Mouse (Mus musculus) heart, embryonic 11.5 days (tissue): ENCODE data around the gene Ldhd. TPM values are rescaled to one million over a fixed set of nuclear protein-coding genes. Genes with fewer than 3 reads are reported as not detected.
"Not testable (repeated sequence)": the region's sequence is repeated elsewhere in the genome, so short reads cannot be mapped to it uniquely, and the experiment has no call there.

Source experiments
- ATAC-seq: fragments of 200-750 bp; cut with Nextera tagmentation; replicated peaks from 2 replicates; pipeline ENCODE4 v1.8.0; 2017; ENCODE audit warnings: moderate library complexity; ENCODE audit not compliant: insufficient number of reproducible peaks, low FRiP score, low TSS enrichment
- H3K27ac ChIP-seq: fragments of 300-500 bp; sonication (generic); 2 replicates; pipeline ENCODE4 v1.5.1; 2014; ENCODE audit warnings: mild to moderate bottlenecking, low read depth, low read length
- H3K27me3 ChIP-seq: fragments of 300-500 bp; sonication (generic); 2 replicates; pipeline ENCODE4 v1.6.1; 2014; ENCODE audit warnings: mild to moderate bottlenecking, low read length, mixed read lengths; ENCODE audit not compliant: control insufficient read depth, insufficient read depth
- H3K36me3 ChIP-seq: fragments of 300-500 bp; sonication (generic); 2 replicates; pipeline ENCODE4 v1.6.1; 2014; ENCODE audit warnings: mild to moderate bottlenecking, low read length, moderate library complexity, mixed read lengths; ENCODE audit not compliant: control insufficient read depth, insufficient read depth
- H3K4me1 ChIP-seq: fragments of 300-500 bp; sonication (generic); 2 replicates; pipeline ENCODE4 v1.6.1; 2014; ENCODE audit warnings: low read length; ENCODE audit not compliant: control insufficient read depth, insufficient read depth
- H3K4me2 ChIP-seq: fragments of 300-500 bp; sonication (generic); 2 replicates; pipeline ENCODE4 v1.6.1; 2014; ENCODE audit warnings: mild to moderate bottlenecking, moderate library complexity
- H3K4me3 ChIP-seq: fragments of 300-500 bp; sonication (generic); 2 replicates; pipeline ENCODE4 v1.5.1; 2014; ENCODE audit warnings: low read depth, low read length
- H3K9ac ChIP-seq: fragments of 300-500 bp; sonication (generic); 2 replicates; pipeline ENCODE4 v1.6.1; 2014; ENCODE audit warnings: mild to moderate bottlenecking, low read depth, low read length, moderate library complexity
- H3K9me3 ChIP-seq: fragments of 300-500 bp; sonication (generic); replicated peaks from 2 replicates; pipeline ENCODE4 v1.6.1; 2016; ENCODE audit warnings: low read length; ENCODE audit not compliant: control insufficient read depth
- WGBS: fragments of 180-500 bp; shearing (Covaris S2); extraction: QIAGEN DNeasy Blood & Tissue Kit; methylation state at CpG from one replicate; pipeline ENCODE4 v1.1.7; 2014; ENCODE audit not compliant: insufficient replicate concordance; 5-methylcytosine and 5-hydroxymethylcytosine counted together
- polyA plus RNA-seq: library from polyadenylated mRNA; unstranded; fragments of >200 nt; fragmentation: Nextera tagmentation; extraction: Ambion mirVana; gene quantifications from 2 replicates; pipeline ENCODE4 v1.2.1, GENCODE M21; 2014

Ldhd gene
- polyA plus RNA-seq, 1 experiment from 2014 or later, result 0.39 TPM

DNA sequence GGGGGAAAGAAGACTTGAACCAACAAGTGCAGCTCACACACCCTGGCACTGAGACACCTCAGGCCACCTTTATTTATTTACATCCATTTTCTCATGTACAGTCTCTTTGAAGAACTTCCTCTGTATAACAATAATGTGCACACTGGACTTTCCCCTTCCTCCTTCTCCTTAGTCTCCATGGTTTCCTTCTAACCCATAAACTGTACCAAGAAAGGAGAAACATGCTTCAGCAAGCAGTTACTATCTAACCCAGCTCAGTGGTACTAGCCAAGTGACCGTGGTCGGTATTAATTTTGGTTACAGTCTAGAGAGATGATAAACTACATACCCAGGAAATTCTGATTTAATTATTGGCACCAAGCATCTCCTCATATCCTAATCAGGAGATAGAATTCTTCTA, 23.4 kb upstream of the Ldhd start:
- H3K27me3 ChIP-seq, result no peaks in the 10 kb centered on the region
- ATAC-seq, result no peak
- WGBS, result 91% methylated on average over 2 of the region's 2 CpGs
- no peak overlapping the region for H3K4me3 ChIP-seq
- H3K9me3 ChIP-seq, result no peaks in the 10 kb centered on the region
- no peak overlapping the region for H3K4me2 ChIP-seq
- no peak overlapping the region for H3K27ac ChIP-seq
- H3K4me1 ChIP-seq, result peaks cover 18% of the 10 kb centered on the region
- no peaks in the 10 kb centered on the region for H3K36me3 ChIP-seq
- H3K9ac ChIP-seq, result no peak overlapping the region

DNA sequence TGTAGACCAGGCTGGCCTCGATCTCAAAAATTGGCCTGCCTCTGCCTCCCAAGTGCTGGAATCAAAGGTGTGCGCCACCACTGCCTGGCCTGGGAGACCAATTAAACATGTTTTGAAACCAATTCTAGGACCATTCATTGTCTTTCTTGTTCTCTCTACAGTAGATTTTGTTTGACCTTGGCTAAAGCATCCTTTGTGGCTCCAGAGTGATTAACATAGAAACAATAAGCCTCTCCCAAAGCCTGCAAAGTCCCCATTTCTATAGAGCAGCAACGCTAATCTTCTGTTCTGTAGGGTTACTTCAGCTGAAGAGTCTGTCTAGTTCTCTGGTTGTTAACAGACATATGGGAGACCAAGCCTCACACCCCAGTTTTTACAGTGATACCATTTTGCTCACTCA, 20.5 kb upstream of the Ldhd start:
- Histone ChIP-seq H3K9me3 (no peaks in the 10 kb centered on the region), H3K27me3 (no peaks in the 10 kb centered on the region), H3K4me1 (peaks cover 10% of the 10 kb centered on the region), H3K9ac (no peak overlapping the region), H3K27ac (no peak overlapping the region), H3K36me3 (no peaks in the 10 kb centered on the region), H3K4me3 (no peak overlapping the region), H3K4me2 (no peak overlapping the region)
- no peak for ATAC-seq
- 89% methylated on average over 3 of the region's 3 CpGs for WGBS

DNA sequence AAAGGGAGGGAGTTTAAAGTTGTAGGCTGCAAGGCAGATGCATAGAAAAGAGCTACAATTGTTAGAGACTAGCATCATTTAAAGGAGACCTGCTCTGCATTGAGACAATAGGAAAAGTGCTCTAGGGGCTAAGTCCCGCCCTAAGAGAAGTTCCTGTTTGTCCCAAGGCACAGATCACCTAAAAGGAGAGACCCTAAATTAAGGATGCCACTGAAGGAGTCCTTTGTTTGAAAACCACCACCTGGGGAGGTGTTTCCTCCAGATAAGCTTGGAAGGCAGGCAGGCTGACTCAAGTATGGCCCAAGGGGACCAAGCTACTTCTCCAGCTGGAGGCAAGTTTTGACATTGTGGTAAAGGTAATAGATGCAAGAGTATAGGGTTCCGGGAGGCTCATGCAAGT, 18.7 kb upstream of the Ldhd start:
- ATAC-seq, result no peak
- Histone ChIP-seq H3K36me3 (no peaks in the 10 kb centered on the region), H3K4me1 (peaks cover 10% of the 10 kb centered on the region), H3K27ac (no peak overlapping the region), H3K27me3 (no peaks in the 10 kb centered on the region), H3K9me3 (no peaks in the 10 kb centered on the region), H3K9ac (no peak overlapping the region), H3K4me3 (no peak overlapping the region), H3K4me2 (no peak overlapping the region)
- 64% methylated on average over 2 of the region's 2 CpGs for WGBS

DNA sequence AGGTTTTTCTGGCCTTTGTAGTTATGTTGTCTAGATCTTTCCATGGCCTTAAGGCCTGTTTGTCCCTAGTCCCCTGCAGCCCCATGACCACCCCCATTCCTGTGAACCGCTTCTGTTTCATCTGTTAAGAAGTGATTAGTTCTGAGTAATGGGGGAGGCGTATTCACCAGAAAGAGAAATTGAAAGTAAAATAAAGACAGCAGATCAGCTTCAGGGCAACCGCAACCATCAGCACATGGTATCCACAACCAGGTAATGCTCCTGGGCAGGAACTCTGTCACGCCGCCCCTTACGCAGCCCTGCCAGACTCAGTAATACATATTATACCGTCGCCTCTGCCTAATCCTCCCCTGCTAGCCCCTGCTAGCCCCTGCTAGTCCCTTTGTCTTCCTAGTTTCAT, 15.5 kb upstream of the Ldhd start:
- H3K4me2 ChIP-seq, result no peak overlapping the region
- 91% methylated on average over 8 of the region's 8 CpGs for WGBS
- peaks cover 18% of the 10 kb centered on the region for H3K4me1 ChIP-seq
- no peak for ATAC-seq
- H3K27me3 ChIP-seq, result no peaks in the 10 kb centered on the region
- no peaks in the 10 kb centered on the region for H3K9me3 ChIP-seq
- no peak overlapping the region for H3K4me3 ChIP-seq
- no peak overlapping the region for H3K27ac ChIP-seq
- H3K9ac ChIP-seq, result no peak overlapping the region
- no peaks in the 10 kb centered on the region for H3K36me3 ChIP-seq

DNA sequence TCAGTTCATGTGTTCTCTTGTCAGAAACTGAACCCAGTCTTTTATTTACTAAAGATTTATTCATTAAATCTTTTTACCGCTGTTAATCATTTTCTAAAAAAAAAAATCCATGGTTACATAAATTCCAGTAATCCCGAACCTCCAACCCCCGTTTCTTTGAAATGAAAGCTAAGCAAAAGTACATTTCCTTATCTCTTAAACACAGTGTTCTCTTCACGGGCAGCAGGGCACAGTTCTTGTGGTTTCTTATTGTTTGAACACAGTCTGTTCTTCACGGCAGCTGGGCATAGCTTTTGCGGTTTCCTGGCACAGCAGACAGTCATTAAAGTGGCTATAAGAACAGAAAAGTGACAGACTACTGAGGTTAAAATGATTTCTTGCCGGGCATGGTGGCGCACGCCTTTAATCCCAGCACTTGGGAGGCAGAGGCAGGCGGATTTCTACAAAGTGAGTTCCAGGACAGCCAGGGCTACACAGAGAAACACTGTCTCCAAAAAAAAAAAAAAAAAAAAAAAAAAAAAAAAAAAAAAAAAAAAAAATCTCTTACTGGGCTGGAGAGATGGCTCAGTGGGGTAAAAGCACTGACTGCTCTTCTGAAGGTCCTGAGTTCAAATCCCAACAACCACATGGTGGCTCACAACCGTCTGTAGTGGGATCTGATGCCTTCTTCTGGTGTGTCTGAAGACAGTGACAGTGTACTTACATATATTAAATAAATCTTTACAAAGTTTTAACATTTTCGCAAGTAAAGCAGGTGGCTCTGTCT, 14.3 kb upstream of the Ldhd start:
- Histone ChIP-seq H3K4me3 (peak overlapping the region; percentile 74), H3K27ac (peak overlapping the region; percentile 3; the same call in 1 of the 2 replicates), H3K4me1 (peaks cover 18% of the 10 kb centered on the region), H3K4me2 (peak overlapping the region; percentile 83)
- H3K9me3 ChIP-seq, H3K36me3 ChIP-seq, H3K9ac ChIP-seq, H3K27me3 ChIP-seq, ATAC-seq: not testable (repeated sequence)
- 66% methylated on average over 12 of the region's 12 CpGs for WGBS

DNA sequence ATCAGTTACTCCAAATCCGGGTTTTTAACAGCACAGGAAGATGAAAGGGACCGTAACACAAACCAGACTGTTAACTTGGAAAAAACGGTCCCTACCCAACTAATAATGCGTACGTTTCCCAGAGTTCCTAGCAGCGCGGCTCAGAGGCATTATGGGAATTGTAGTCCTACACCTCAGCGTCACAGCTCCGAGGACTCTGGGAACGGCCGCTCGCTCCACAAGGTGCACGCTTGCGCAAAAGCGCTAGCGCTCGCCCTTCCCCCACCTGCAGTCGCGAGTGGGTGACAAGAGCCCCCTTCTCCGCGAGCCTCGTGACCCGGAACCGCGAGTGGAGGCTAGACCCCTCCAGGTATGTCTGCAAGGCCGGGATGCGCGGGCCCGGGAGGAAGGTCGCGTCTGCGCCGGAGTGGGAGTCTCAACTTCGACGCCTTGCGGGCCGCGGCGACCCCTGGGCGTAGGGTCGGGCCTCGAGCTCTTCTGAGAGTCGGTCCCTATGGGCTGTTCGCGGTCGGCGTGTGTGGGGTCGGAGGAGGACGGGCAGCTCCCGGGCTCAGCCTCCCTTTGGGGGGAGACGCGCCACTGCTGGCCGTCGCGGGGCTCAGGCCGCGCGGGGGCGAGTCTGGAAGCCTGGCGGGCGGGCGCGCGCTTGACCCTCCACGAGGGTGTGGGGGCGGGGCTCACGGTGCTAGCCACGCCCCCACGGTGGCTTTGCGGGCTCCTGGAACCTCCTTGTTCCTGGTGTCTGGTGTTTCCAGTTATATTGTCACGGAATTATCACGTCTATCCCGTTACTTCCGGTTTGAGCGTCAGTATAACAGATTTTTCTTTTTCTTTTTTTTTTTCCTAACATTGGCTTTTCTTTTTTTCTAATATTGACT, 13.3 kb upstream of the Ldhd start, which contains the start of gene Zfp1:
Gene Zfp1, plus strand, starts transcription at position 138 of the 878 bp plus-strand sequence.
- Histone ChIP-seq H3K4me2 (peak within 1 kb of the TSS; percentile 83), H3K4me3 (peak within 1 kb of the TSS; percentile 74), H3K27me3 (no peaks in the 10 kb centered on the region), H3K4me1 (peaks cover 12% of the 10 kb centered on the region), H3K9me3 (no peaks in the 10 kb centered on the region), H3K36me3 (no peaks in the 10 kb centered on the region), H3K9ac (peak within 1 kb of the TSS; percentile 94), H3K27ac (peak within 1 kb of the TSS; percentile 96)
- peak; percentile 97 for ATAC-seq
- WGBS, result under 1% methylated on average over 75 of the region's 75 CpGs

DNA sequence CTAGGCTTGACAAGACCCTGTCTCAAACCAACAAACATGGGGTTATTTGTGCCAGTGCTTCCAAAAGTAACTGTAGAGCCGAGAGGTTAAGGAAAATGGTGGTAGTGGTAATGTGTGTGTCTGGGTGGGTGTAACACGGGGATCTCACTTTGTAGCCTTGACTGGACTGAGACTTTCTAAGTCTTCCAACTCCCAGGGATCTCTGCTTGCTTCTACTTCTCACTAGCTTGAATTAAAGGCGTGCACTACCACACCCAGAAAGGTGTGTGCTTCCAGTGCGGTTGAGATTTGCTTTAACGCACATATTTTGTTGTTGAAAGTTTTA, 12.7 kb upstream of the Ldhd start:
- H3K4me1 ChIP-seq, result peaks cover 8% of the 10 kb centered on the region
- H3K27ac ChIP-seq, result peak overlapping the region; percentile 96
- peak overlapping the region; percentile 74 for H3K4me3 ChIP-seq
- no peaks in the 10 kb centered on the region for H3K27me3 ChIP-seq
- ATAC-seq, result peak; percentile 47; the same call in 1 of the 2 replicates
- WGBS, result 11% methylated on average over 5 of the region's 5 CpGs
- H3K36me3 ChIP-seq, result no peaks in the 10 kb centered on the region
- H3K9me3 ChIP-seq, result no peaks in the 10 kb centered on the region
- H3K9ac ChIP-seq, result peak overlapping the region; percentile 94
- H3K4me2 ChIP-seq, result peak overlapping the region; percentile 83

DNA sequence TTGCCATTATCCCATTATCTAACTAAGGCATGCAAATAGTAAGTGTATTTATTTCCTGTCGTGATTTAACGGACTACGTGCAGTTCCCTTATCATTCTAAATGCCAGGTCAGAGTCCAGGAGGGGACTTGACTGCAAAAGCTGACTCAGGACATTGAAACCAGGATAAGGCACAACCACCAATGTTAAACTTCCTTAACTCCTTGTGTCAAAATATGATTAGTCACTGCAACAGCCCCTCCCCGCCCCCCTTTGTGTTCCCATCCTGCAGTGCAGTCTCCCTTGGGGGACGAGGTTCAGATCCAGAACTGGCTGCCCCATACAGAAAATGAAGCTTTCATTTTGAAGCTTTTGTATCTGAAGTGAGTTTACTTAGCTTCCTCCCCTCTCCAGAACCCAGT, 12.3 kb upstream of the Ldhd start:
- ATAC-seq, result no peak
- H3K9me3 ChIP-seq, result no peaks in the 10 kb centered on the region
- H3K9ac ChIP-seq, result peak overlapping the region; percentile 94
- H3K4me2 ChIP-seq, result peak overlapping the region; percentile 83
- peak overlapping the region; percentile 74 for H3K4me3 ChIP-seq
- no peaks in the 10 kb centered on the region for H3K27me3 ChIP-seq
- H3K27ac ChIP-seq, result peak overlapping the region; percentile 96
- H3K36me3 ChIP-seq, result no peaks in the 10 kb centered on the region
- 29% methylated on average over 5 of the region's 5 CpGs for WGBS
- peaks cover 8% of the 10 kb centered on the region for H3K4me1 ChIP-seq
